Mouse (Mus musculus) naive thymus-derived CD4-positive, alpha-beta T cell, adult 2 months (primary cell): ENCODE results near the gene Hoxc10.

ENCODE experiments used
- DNase-seq: peaks from one replicate; pipeline ENCODE4 v3.0.0-alpha.2; 2011; ENCODE audit warnings: low read depth

Gene Hoxc10

GRCm38 (mm10) chr15:103011928-103012486, 45.4 kb downstream of the Hoxc10 start:
- DNase-seq, result no peak

GRCm38 (mm10) chr15:103013238-103013984, 46.8 kb downstream of the Hoxc10 start:
- DNase-seq, result peak; percentile 42

- DNase-seq, result no peak
Observed at GRCm38 (mm10) chr15:103014166-103015008, 47.8 kb downstream of the Hoxc10 start.

GRCm38 (mm10) chr15:103015009-103015399, 48.4 kb downstream of the Hoxc10 start:
- DNase-seq, result no peak

- DNase-seq, result no peak
Observed at GRCm38 (mm10) chr15:103015406-103016166, 49.0 kb downstream of the Hoxc10 start.

GRCm38 (mm10) chr15:103018636-103019035, 52.0 kb downstream of the Hoxc10 start, which contains the start of gene Hoxc4:
Hoxc4 (plus strand) TSS chr15:103018934.
- DNase-seq, result no peak

GRCm38 (mm10) chr15:103020899-103021418, 54.4 kb downstream of the Hoxc10 start:
- no peak for DNase-seq
